Mouse (Mus musculus): ENCODE data around the gene Kcnd2. TPM values are rescaled to one million over a fixed set of nuclear protein-coding genes. Genes with fewer than 3 reads are reported as not detected.

Gene Kcnd2
- total and polyA plus RNA-seq, 3 experiments = not detected

DNA sequence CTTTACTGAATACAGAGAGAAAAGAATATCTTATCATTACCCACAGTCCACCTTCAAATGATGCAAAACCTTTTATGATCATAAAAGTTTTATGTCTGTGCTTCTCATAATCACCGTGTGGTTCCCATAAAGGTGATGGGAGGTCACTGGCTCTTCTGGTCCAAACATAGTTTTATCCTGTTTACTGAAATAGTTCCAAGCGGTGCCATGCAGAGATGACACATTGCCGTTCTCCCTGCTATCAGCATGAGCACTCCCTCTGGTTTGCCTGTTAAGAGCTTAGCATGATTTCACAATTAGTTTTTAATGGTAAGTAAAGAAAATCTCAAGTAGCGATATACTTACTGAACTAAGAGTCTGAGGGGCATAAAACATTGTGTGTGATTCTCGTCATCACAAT, 43.7 kb downstream of the Kcnd2 start:
- dilution Hi-C loops (cut with MboI; ENCODE audit: extremely low pct_ligation_motif_present, extremely low pct_unique_long_range_greater_than_20kb, low sequenced_read_pairs) = no loop called here
- Histone ChIP-seq H3K79me2 (replicated peaks; ENCODE audit: control insufficient read depth, extremely low read depth, insufficient read depth, poor library complexity, severe bottlenecking) (no peaks in the 10 kb centered on the region), H3K9me3 (replicated peaks; ENCODE audit: low read length) (no peaks in the 10 kb centered on the region), H3K27ac (ENCODE audit: insufficient read depth, low read depth) (no peak overlapping the region), H3K9ac (ENCODE audit: insufficient read depth, low read depth) (no peak overlapping the region), H3K4me2 (ENCODE audit: insufficient read depth, low read depth, poor library complexity, severe bottlenecking) (no peak overlapping the region), H3K27me3 (replicated peaks) (no peaks in the 10 kb centered on the region), H3K4me3 (replicated peaks in 1 of 3; ENCODE audit: low read depth in 2 of 3, low read length in 2 of 3, poor library complexity in 1 of 3) (no peak overlapping the region), H3K36me3 (replicated peaks in 1 of 2; ENCODE audit: control insufficient read depth in 1 of 2, insufficient read depth in 1 of 2, low read length in 1 of 2) (no peaks in the 10 kb centered on the region), H3K4me1 (ENCODE audit: control insufficient read depth in 1 of 2, insufficient read depth in 2 of 2) (no peaks in the 10 kb centered on the region)
- no peak for TF ChIP-seq GABPA (IDR thresholded peaks at IDR 0.05; ENCODE audit: insufficient replicate concordance, low read depth, low read length)
- no peak for TF ChIP-seq E2F4 (IDR thresholded peaks at IDR 0.05; ENCODE audit: insufficient replicate concordance, low read depth, low read length)
- no peak for TF ChIP-seq ETS1 (conservative IDR thresholded peaks at IDR 0.05; ENCODE audit: low read depth, low read length)
- TF ChIP-seq POLR2A (IDR thresholded peaks at IDR 0.05; ENCODE audit: low read depth, low read length) = no peak
- no peak for TF ChIP-seq CHD1 (IDR thresholded peaks at IDR 0.05; ENCODE audit: low read depth, low read length)
- TF ChIP-seq IRF4 (IDR thresholded peaks at IDR 0.05; ENCODE audit: low read depth, low read length) = no peak
- TF ChIP-seq MEF2A (IDR thresholded peaks at IDR 0.05; ENCODE audit: borderline replicate concordance, low read depth, low read length) = no peak
- no peak for TF ChIP-seq MYC (IDR thresholded peaks at IDR 0.05; ENCODE audit: low read depth, low read length)
- no peak for TF ChIP-seq EP300 (IDR thresholded peaks at IDR 0.05; ENCODE audit: low read length)
- no peak for TF ChIP-seq SIN3A (IDR thresholded peaks at IDR 0.05; ENCODE audit: low read length)
- no peak for TF ChIP-seq TBP (conservative IDR thresholded peaks at IDR 0.05; ENCODE audit: low read depth, low read length)
- no peak for TF ChIP-seq HCFC1 (IDR thresholded peaks at IDR 0.05; ENCODE audit: low read depth, low read length)
- no peak for TF ChIP-seq NELFE (IDR thresholded peaks at IDR 0.05; ENCODE audit: low read depth, low read length)
- DNase-seq (ENCODE audit: extremely low read depth) = no peak
- in situ Hi-C loops (cut with MboI; ENCODE audit: low pct_ligation_motif_present, low pct_unique_long_range_greater_than_20kb, low sequenced_read_pairs) = no loop called here

GRCm38 (mm10) chr6:21267897-21268296, 52.6 kb downstream of the Kcnd2 start:
- Histone ChIP-seq H3K4me2 (ENCODE audit: insufficient read depth, low read depth, poor library complexity, severe bottlenecking) (no peak overlapping the region), H3K4me3 (replicated peaks in 1 of 3; ENCODE audit: low read depth in 2 of 3, low read length in 2 of 3, poor library complexity in 1 of 3) (no peak overlapping the region), H3K79me2 (replicated peaks; ENCODE audit: control insufficient read depth, extremely low read depth, insufficient read depth, poor library complexity, severe bottlenecking) (no peaks in the 10 kb centered on the region), H3K9me3 (replicated peaks; ENCODE audit: low read length) (no peaks in the 10 kb centered on the region), H3K27ac (ENCODE audit: insufficient read depth, low read depth) (no peak overlapping the region), H3K9ac (ENCODE audit: insufficient read depth, low read depth) (no peak overlapping the region), H3K4me1 (ENCODE audit: control insufficient read depth in 1 of 2, insufficient read depth in 2 of 2) (no peaks in the 10 kb centered on the region), H3K27me3 (replicated peaks) (no peaks in the 10 kb centered on the region), H3K36me3 (replicated peaks in 1 of 2; ENCODE audit: control insufficient read depth in 1 of 2, insufficient read depth in 1 of 2, low read length in 1 of 2) (no peaks in the 10 kb centered on the region)
- TF ChIP-seq MAZ (IDR thresholded peaks at IDR 0.05; ENCODE audit: low read depth, low read length) = no peak
- no peak for TF ChIP-seq NRF1 (IDR thresholded peaks at IDR 0.05; ENCODE audit: low read depth, low read length)
- no peak for TF ChIP-seq ZMIZ1 (IDR thresholded peaks at IDR 0.05; ENCODE audit: low read depth, low read length)
- no peak for TF ChIP-seq CHD2 (IDR thresholded peaks at IDR 0.05; ENCODE audit: low read length)
- no peak for TF ChIP-seq BHLHE40 (IDR thresholded peaks at IDR 0.05; ENCODE audit: low read depth, low read length)
- no peak for TF ChIP-seq MAFK (IDR thresholded peaks at IDR 0.05; ENCODE audit: insufficient replicate concordance, low read length)
- TF ChIP-seq USF1 (IDR thresholded peaks at IDR 0.05; ENCODE audit: low read depth, low read length) = no peak
- TF ChIP-seq MYC (IDR thresholded peaks at IDR 0.05; ENCODE audit: low read depth, low read length) = no peak
- no peak for TF ChIP-seq USF2 (conservative IDR thresholded peaks at IDR 0.05; ENCODE audit: low read depth, low read length)
- TF ChIP-seq E2F4 (IDR thresholded peaks at IDR 0.05; ENCODE audit: insufficient replicate concordance, low read depth, low read length) = no peak
- TF ChIP-seq RCOR1 (conservative IDR thresholded peaks at IDR 0.05; ENCODE audit: low read depth, low read length) = no peak
- TF ChIP-seq PAX5 (IDR thresholded peaks at IDR 0.05; ENCODE audit: low read length) = no peak
- no peak for TF ChIP-seq POLR2A (IDR thresholded peaks at IDR 0.05; ENCODE audit: low read depth, low read length)
- dilution Hi-C loops (cut with MboI; ENCODE audit: extremely low pct_ligation_motif_present, extremely low pct_unique_long_range_greater_than_20kb, low sequenced_read_pairs) = no loop called here
- in situ Hi-C loops (cut with MboI; ENCODE audit: low pct_ligation_motif_present, low pct_unique_long_range_greater_than_20kb, low sequenced_read_pairs) = no loop called here
- no peak for DNase-seq (ENCODE audit: extremely low read depth)

All from CH12.LX (cell line).